Mouse (Mus musculus) WW6 (cell line): ENCODE measurements around the gene Armc7.
"Not testable (repeated sequence)": the region's sequence is repeated elsewhere in the genome, so short reads cannot be mapped to it uniquely, and the experiment has no call there.

Experiments used
- DNase-seq: peaks from one replicate; pipeline ENCODE4 v3.0.0-alpha.2; 2013; ENCODE audit warnings: low read depth, low spot score

The Armc7 gene

DNA sequence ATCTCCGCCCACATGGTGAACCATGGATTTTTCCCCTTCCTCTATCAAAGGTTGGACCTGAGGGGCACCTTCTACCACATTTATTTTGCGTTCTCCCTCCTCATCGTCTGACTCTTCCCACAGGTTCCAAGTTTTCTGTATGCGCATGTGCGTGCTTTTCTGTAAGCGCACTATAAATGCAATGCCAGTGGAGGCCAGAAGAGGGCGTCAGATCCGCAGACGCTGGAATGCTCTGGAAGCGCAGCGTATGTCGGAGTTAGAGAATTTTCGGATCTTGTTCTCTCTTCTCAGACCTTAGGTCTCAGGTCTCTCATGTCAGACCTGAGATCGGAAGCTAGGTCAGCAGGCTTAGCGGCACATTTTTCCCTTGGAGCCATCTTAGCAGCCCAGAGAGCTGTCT, 19.8 kb upstream of the Armc7 start:
- no peak for DNase-seq

DNA sequence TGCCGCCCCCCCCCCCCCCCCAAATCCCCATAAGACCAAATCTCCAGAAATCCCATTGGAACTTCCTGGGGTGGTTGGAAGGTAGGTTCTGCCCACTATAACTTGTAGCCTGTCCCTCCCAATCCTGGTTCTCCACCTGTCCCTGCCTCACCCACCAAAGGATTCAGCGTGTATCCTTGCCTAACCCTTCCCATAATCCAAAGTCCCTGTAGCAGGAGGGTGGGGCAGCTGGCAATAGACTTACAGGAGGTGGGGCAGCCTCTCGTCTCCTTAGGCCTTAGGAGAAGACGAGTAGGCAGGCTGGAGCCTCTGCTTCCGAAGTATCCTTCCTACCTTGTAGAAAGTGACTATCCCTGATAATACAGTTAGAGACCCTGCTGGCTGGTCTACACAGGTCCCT, 19.3 kb upstream of the Armc7 start:
- no peak for DNase-seq

DNA sequence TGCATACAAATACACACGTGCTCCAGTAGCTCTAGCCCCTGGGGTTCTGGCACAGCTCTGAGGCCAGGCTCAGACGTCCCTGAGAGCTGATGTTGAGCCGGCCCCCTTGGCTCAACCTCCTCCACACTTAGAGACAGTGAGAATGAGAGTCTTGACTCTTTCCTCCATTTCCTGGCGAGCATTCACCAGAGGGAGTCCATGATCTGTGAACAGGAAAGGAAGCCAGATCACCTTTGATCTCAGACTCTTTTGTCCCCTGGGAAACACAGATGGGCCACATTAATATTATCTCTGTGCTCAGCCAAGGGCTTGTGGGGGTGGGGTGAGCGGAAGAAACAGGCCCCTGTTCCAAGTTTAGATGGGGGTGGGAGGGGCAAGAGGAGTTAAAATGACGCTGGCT, 18.1 kb upstream of the Armc7 start:
- no peak for DNase-seq

DNA sequence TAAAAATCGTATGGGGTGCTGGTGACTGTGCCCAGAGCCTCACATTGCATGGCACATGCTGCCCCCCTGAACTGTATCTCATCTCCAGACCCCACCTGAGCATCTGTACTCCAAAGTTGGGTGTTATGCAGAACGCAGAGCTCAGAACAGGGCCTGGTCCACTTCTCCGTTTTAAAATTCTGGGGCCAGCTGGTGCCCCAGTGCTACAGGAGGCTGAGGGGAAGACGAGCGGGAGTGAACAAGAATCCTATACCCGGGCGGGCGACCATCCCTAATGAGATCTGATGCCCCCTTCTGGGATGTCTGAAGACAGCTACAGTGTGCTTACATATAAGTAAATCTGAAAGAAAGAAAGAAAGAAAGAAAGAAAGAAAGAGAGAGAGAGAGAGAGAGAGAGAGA, 14.5 kb upstream of the Armc7 start:
- DNase-seq, result no peak

DNA sequence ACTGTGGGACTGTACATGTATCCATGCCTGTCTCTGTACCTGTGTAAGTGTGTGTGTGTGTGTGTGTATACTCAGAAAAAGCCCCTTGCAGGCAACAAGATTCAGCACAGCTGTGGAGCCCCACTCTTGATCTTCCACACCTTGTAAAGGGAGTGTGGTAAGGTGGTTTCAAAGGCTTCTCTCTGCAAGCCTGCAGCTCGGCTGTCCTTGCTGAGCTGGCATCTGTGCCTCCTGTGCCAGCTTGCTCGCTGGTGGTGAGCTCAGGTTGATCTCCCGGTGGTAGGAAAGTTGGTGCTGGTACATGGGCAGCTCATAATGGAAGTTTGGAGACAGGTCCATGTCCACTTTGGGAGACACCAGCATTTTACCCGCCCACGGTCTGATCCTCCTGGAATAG, 13.6 kb upstream of the Armc7 start:
- DNase-seq, result no peak

DNA sequence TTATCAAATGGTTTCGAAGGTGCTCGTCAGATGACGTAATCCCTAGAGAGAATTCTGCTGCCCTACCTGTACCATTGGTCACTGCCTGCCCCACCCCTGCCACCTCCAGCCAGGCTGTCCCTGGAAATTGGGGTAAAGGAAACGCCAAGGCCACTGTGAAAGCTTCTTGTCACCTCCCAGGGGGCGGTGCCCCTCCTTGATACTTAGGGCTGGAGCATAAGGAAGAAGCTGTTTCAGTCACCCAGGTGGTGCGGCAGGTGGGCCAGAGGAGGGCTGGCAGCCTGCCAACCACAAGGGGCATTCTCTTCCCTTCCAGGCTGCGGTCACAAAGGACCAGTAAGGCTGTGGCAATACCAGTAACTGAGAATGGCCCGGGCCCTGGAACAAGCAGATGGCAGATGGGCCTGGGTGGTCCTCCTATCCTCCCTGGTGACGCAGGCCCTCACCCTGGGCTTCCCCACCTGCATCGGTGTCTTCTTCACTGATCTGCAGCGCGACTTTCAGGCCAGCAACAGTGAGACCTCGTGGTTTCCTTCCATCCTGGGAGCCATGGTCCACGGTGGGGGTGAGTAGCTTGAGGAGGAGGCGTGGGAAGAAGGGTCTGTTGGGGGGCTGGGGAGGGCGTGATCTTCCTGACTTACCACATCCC, 13.1 kb upstream of the Armc7 start, which contains the start of gene Slc16a5:
Slc16a5 (plus strand) TSS at position 232 of the 649 bp plus-strand sequence.
- DNase-seq, result no peak

DNA sequence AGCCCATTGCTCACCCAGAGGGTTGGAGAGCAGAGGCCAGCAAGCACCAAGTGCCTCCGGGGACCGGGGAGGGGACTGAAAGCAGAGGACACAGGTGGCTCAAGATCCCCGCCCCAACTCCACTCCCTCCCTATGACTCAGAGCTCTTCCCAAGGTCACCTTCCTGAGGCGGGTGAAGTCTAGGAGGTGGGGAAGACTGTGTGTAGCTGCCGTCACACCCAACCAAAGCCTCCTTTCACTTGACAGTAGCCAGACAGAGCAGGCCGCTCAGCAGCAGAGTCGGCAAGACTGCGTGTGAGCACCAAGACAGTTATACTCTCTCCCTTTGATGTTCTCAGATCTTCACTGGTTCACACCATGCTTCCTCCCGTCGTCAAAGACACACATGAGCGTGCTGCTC, 12.1 kb upstream of the Armc7 start:
- DNase-seq, result no peak

DNA sequence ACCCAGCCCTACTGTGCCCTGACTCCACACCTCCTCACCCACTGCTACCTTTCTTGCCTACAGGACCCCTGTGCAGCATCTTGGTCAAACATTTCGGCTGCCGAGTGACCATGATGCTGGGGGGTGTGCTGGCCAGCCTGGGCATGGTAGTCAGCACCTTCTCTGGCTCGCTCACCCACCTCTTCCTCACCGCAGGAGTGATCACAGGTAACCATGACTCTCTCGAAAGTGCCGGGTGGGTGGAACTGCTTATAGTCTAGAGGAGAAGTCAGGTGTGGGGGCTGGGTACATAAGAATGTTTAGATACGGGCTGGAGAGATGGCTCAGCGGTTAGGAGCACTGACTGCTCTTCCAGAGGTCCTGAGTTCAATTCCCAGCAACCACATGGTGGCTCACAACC, 10.6 kb upstream of the Armc7 start:
- DNase-seq, result no peak

DNA sequence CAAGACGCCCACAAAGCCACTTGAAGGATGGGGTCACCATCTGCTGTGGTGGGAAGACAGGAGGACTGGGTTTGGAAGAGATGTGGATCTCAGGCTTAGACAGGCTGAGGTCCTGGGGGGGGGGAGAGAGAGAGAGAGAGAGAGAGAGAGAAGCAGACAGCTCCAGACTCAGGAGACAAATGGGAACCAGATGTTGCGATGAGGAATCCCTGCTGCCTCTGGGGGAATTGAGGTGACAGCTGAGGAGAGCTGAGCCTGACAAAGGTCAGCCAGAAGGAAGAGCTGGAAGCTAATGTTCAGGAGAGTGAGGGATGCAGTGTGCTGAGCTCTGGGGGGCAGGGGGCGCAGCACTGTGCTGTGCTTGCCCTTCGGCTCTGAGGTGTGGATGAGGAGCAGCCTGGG, 8.2 kb upstream of the Armc7 start:
- DNase-seq, result no peak

DNA sequence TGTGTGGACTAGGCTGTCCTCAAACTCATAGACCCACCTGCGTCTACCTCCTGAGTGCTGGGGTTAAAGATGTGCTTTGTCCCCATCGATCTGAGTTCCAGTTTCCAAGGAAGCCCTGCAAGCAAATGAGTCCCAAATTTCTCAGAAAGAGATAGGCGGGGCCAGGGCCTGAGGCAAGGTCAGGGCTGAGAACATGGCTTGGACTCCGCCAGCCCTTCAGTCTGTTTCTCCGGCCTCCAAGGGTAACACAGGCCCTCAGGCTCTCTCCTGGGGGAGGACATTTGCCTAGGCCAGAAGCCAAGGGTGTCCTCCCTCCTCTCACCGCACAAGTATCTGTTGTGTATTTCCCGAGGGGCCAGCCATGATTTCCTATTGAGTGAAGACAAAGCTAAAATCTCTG, 3.3 kb upstream of the Armc7 start:
- DNase-seq, result no peak

DNA sequence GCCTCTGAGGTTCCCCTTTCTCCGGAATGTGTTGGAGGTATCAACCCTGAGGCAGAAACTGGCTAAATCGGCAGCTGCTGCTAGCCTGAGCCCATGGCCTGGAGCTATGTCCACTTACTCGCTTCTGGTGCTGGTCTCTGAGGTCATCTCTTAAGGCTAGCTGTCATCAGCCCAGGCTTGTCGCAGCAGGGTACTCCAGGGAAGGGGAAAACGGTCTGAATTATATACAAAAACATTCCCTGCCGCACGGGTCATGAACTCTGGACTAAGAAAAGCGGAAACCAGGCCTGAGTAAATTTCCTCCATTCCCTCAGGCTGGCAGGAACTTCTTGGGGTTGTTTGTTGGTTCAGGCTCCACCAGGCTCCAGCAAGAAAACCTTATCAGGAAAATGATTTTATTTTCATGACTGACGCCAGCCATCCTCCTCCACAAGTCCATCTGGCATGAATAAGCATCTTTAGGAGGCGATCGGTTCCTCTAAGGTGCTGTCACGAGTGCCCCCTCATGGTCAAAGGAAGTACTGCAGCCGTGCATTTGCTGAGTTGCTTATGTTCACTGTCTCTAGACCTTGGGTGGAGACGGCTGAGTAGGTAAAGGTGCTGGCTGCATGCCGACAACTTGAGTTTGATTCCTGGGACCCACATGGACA, 1.7 kb upstream of the Armc7 start:
- DNase-seq, result peak; percentile 89

DNA sequence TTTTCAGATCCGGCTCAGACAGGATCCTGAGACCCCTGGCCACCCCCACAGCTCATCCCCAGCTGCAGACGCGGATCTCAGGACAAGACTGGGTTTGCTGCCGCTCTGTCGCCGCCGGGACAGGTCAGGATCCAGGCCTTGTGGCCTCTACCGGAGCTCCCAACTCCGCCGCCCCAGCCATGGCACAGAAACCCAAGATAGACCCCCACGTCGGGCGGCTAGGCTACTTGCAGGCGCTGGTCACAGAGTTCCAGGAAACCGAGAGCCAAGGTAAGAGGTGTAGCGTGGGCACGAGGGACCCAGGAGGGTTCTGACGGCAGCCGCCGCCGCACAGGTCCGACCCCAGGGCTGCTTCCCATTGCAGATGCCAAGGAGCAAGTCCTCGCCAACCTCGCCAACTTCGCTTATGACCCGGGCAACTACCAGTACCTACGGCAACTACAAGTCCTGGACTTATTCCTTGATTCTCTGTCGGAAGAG, 331 bp downstream of the Armc7 start:
- DNase-seq, result no peak

DNA sequence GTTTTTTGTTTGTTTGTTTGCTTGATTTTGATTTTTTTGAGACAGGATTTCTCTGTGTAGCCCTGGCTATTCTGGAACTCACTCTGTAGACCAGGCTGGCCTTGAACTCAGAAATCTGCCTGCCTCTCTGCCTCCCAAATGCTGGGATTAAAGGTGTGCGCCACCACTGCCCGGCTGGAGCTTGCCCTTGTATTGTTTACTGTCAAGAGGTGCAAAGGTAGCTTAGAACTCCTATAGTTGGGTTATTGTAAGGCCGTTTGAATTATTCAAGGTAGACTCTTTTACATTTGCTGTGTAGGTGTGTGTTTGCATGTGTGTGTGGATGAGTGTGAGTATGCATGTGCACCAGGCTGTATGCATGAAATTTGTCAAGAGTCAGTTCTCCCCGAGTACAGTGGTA, 1.2 kb downstream of the Armc7 start:
- not testable (repeated sequence) for DNase-seq

DNA sequence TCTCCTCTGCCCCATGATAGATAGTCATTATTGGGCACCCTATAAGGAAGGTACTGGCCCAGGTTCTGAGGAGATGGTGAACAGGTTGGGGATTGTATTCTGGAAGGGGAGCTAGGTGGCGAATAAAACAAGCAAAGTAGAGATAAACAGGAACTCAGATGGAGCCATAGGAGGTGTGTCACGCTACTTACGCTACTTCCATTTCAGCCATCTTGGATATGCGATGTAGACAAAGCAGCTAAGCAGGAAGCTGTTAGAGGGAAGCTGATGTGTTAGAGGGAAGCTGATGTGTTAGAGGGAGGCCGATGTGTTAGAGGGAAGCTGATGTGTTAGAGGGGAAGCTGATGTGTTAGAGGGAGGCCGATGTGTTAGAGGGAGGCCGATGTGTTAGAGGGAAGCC, 1.9 kb downstream of the Armc7 start:
- DNase-seq, result not testable (repeated sequence)

DNA sequence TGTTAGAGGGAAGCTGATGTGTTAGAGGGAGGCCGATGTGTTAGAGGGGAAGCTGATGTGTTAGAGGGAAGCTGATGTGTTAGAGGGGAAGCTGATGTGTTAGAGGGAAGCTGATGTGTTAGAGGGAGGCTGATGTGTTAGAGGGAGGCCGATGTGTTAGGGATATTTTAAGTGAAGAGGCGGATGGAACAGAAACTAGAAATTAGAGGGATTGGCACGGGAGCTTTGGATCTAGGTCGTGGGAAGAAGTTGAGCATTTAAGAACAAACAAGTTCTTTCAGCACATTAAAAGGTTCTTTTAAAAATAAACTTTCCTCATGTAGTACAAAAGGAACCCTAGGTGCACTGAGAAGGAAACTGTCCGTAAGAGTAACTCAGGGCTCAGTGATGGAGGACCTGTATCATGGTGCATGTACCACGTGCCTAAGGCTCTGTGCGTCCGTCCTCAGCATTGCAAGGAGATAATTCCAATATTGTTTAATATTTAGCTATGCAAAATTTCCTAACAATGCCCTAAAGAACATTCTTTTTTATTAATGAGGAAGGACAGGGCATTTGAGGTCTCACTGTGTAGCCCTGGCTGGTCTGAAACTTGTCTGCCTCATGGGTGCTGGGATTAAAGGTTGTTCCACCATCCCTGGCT, 3.0 kb downstream of the Armc7 start:
- DNase-seq, result no peak

DNA sequence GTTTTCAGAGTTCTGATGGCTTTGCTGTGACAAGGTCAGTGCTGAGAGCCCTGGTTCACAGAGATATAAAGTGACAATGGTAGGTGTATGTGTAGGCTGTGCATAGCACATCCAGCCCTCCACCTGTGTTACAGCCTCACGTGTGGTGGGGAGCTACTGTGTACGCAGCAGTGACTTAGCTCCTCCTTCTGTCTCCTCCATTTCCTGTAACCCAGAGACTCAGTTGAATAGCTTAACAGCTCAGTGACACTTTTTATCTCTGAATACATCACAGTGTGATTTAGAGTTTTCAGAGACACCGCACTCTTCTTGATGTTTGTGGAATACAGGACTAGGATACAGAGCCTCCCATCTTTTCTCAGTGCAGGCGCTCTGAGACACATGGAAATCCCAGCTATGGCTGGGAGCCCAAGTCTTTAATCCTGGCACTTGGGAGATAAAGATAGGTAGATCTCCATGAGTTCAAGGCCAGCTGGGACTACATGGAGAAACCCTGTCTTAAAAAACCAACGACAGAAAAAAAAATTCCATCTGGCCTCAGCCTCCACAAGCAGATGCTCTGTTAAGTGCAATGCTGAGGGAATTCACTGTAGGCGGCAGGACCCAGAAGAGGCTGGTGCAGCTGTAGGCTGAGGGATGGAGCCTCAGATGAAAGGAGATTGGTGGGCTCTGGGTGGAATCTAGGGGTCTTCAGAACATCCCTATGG, 6.2 kb downstream of the Armc7 start:
- no peak for DNase-seq

DNA sequence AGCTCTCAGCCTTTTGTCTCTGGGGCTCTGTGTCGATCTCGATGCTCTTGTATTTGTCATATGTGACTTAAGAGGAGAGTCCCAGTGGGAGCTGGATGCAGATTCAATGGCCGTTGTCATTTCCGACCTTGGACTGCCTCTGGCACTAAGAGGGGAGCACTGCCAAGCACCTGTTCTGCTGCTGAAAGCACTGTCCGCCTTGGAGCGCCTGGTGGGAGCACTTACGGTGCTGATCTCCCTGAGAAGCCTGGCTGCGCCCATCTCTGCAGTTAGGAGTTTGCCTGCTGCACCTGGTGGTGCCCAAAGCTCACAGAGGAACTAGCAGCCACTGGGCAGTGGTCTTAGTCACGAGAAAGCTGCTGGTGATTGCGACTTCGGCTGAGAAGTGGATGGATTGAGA, 7.8 kb downstream of the Armc7 start:
- DNase-seq, result no peak

DNA sequence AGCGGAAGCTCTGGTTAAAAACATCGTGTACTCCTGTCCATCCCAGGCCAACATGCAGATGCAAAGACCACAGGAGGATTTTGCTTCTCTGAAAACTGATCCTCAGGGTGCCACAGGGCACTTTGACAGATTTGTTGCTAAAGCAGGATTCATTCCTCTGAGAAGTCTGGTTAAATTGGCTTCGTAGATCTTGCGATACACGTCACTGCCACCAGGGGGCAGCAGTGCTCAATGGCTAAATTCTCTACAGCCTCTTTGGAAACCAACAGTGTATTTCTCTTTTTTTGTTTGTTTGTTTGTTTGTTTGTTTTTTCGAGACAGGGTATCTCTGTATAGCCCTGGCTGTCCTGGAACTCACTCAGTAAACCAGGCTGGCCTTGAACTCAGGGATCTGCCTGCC, 8.3 kb downstream of the Armc7 start:
- DNase-seq, result no peak

DNA sequence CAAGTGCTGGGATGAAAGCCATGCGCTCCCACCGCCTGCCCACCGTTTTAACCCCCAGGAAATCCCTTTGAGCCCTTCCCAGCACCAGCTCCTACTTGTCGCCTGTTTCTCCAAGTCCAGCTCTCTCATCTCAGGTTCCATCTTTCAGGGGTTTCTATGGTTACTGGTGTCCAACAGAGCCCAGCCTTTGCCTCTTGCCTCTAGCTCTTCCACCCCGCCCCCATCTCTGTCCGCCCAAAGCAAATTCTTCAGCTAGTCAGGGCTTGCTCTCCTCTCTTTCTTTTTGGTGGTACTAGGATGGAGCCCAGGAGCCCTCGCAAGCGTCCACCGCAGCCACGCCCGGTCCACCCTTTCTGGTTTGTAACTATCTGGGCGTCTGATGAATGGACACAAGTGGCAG, 9.7 kb downstream of the Armc7 start:
- DNase-seq, result no peak

DNA sequence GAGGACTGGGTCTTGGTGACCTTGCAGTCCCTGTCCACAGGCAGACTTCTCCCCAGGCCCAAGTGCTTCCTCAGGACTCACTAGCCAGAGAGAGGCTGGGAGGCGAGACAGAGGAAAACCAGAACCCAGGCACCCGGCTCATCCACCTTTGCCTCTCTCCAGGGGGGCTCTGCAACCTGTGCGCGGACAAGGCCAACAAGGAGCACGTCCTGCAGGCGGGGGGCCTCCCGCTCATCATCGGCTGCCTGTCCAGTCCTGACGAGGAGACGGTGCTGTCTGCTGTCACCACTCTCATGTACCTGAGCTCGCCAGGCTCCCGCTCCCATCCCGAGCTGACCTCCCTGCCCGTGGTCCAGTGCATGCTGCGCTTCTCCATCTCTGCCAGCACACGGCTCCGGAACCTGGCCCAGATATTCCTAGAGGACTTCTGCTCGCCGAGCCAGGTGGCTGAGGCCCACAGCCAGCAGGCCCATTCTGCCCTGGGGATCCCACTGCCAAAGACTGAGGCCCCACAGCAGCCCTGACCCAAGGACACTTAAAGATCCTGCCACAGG, 13.2 kb downstream of the Armc7 start:
- DNase-seq, result no peak

DNA sequence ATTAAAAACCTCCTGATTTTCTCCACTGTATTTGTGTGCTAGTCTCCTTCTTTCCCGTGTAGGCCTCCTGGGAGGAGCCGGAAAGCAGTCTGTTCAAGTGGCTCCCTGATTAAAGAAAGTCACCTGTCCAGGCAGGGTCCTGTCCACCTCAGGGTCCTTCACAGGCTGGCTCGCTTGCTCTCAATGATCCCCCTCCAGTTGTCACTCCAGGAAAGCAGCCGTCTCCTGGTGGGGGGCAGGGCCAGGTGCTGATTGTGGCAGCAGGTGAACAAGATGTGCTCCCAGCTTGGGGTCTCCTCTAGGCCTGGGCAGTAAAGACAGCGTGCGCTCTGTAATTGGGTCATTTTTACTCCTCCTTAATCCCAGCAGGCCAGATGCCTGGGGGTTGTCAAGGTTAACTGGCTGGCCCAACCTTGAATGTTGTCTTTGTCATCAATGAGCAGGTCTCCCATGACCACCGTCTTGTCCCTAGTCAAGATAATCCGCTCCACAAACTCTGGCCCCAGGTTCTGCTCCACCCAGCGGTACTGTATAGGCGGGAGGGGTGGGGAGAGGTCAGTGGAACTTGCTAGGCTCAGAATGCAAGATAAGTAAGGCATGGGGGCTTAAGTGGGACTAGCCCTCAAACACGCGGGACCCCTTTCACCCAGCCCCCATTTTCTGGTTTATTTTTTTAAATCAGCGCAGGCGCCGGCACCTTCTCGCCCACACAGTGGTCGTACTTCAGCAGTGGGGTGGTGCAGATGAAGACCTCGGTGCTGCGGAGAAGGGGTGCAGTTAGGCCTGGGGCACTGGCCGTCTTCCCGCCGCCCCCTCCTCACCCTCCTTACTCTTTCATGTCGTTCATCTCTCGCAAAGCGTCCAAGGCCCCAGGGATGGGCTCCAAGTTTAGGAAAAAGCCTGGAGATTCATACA, 15.2 kb downstream of the Armc7 start:
- DNase-seq, result no peak
